Mouse (Mus musculus): ENCODE results near the gene Tff1. TPM values are rescaled to one million over a fixed set of nuclear protein-coding genes. Genes with fewer than 3 reads are reported as not detected.

The Tff1 gene
- total and polyA plus RNA-seq, 3 experiments, result not detected

- Histone ChIP-seq H3K27ac (no peak overlapping the region), H3K27me3 (ENCODE audit: control insufficient read depth, insufficient read depth, low read length) (no peaks in the 10 kb centered on the region), H3K4me3 (no peak overlapping the region), H3K79me2 (replicated peaks; ENCODE audit: control insufficient read depth, insufficient read depth, low read length) (no peaks in the 10 kb centered on the region), H3K9ac (ENCODE audit: low read depth, low read length) (no peak overlapping the region), H3K36me3 (ENCODE audit: control insufficient read depth, insufficient read depth, low read length) (no peaks in the 10 kb centered on the region), H3K4me1 (ENCODE audit: control insufficient read depth, insufficient read depth, low read length) (no peaks in the 10 kb centered on the region; the same call in 1 of the 2 replicates)
- intact Hi-C loops (cut with DNase I), result no loop called here
- no peak for DNase-seq
- 62% methylated on average over 5 of the region's 5 CpGs for WGBS
- TF ChIP-seq CTCF (IDR thresholded peaks at IDR 0.05) (no peak), EP300 (IDR thresholded peaks at IDR 0.05; ENCODE audit: insufficient read depth, low read depth, low read length) (no peak)
Observed at GRCm38 (mm10) chr17:31152512-31152911, 12.6 kb downstream of the Tff1 start.

GRCm38 (mm10) chr17:31145998-31146397, 19.1 kb downstream of the Tff1 start:
- 67% methylated on average over 9 of the region's 9 CpGs for WGBS

GRCm38 (mm10) chr17:31144040-31145037, 20.7 kb downstream of the Tff1 start, which contains the start of gene Tff2:
Tff2 (minus strand) TSS chr17:31144282.
- TF ChIP-seq EP300 (IDR thresholded peaks at IDR 0.05; ENCODE audit: insufficient read depth, low read depth, low read length), result no peak
- DNase-seq, result no peak
- Histone ChIP-seq H3K27ac (no peak within 1 kb of the TSS), H3K9ac (ENCODE audit: low read depth, low read length) (no peak within 1 kb of the TSS), H3K36me3 (ENCODE audit: control insufficient read depth, insufficient read depth, low read length) (no peaks in the 10 kb centered on the region), H3K4me1 (ENCODE audit: control insufficient read depth, insufficient read depth, low read length) (no peaks in the 10 kb centered on the region), H3K79me2 (replicated peaks; ENCODE audit: control insufficient read depth, insufficient read depth, low read length) (no peaks in the 10 kb centered on the region), H3K27me3 (ENCODE audit: control insufficient read depth, insufficient read depth, low read length) (no peaks in the 10 kb centered on the region), H3K4me3 (no peak within 1 kb of the TSS)
- intact Hi-C loops (cut with DNase I), result no loop called here
- WGBS, result 64% methylated on average over 15 of the region's 15 CpGs

More at GRCm38 (mm10) chr17:31145998-31146397, 19.1 kb downstream of the Tff1 start:
- H3K27me3 ChIP-seq (ENCODE audit: control insufficient read depth, insufficient read depth, low read length), result no peaks in the 10 kb centered on the region
- intact Hi-C loops (cut with DNase I), result no loop called here
- no peak for DNase-seq
- no peak for TF ChIP-seq CTCF (IDR thresholded peaks at IDR 0.05)
- TF ChIP-seq POLR2A (IDR thresholded peaks at IDR 0.05; ENCODE audit: insufficient read depth, low read depth, low read length), result no peak
- TF ChIP-seq EP300 (IDR thresholded peaks at IDR 0.05; ENCODE audit: insufficient read depth, low read depth, low read length), result no peak
- H3K9ac ChIP-seq (ENCODE audit: low read depth, low read length), result no peak overlapping the region
- no peak overlapping the region for H3K4me3 ChIP-seq
- no peaks in the 10 kb centered on the region for H3K4me1 ChIP-seq (ENCODE audit: control insufficient read depth, insufficient read depth, low read length)
- no peaks in the 10 kb centered on the region for H3K79me2 ChIP-seq (replicated peaks; ENCODE audit: control insufficient read depth, insufficient read depth, low read length)
- H3K27ac ChIP-seq, result no peak overlapping the region
- H3K36me3 ChIP-seq (ENCODE audit: control insufficient read depth, insufficient read depth, low read length), result no peaks in the 10 kb centered on the region

DNA sequence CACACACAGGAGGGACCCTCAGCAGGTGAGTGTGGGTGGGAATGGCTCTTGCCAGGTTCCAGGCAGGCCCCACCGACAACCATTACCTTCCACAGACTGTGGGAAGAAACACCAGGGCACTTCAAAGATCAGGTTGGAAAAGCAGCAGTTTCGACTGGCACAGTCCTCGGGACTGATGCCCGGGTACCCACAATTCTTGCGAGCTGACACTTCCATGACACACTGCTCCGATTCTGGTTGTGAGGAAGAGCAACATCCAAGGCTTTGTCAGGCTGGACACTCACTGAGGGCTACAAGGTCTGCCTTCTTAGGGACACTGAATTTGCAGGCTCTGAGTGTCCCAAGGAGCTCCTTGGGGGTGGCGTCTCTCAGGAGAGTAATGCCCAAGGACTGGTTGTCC, 23.0 kb downstream of the Tff1 start:
- intact Hi-C loops (cut with DNase I), result no loop called here
- no peaks in the 10 kb centered on the region for H3K27me3 ChIP-seq (ENCODE audit: control insufficient read depth, insufficient read depth, low read length)
- no peaks in the 10 kb centered on the region for H3K79me2 ChIP-seq (replicated peaks; ENCODE audit: control insufficient read depth, insufficient read depth, low read length)
- no peak for TF ChIP-seq EP300 (IDR thresholded peaks at IDR 0.05; ENCODE audit: insufficient read depth, low read depth, low read length)
- TF ChIP-seq POLR2A (IDR thresholded peaks at IDR 0.05; ENCODE audit: insufficient read depth, low read depth, low read length), result no peak
- no peak for TF ChIP-seq CTCF (IDR thresholded peaks at IDR 0.05)
- 90% methylated on average over 7 of the region's 7 CpGs for WGBS
- no peak overlapping the region for H3K27ac ChIP-seq
- no peak overlapping the region for H3K4me3 ChIP-seq
- H3K9ac ChIP-seq (ENCODE audit: low read depth, low read length), result no peak overlapping the region
- H3K4me1 ChIP-seq (ENCODE audit: control insufficient read depth, insufficient read depth, low read length), result no peaks in the 10 kb centered on the region
- no peak for DNase-seq
- no peaks in the 10 kb centered on the region for H3K36me3 ChIP-seq (ENCODE audit: control insufficient read depth, insufficient read depth, low read length)

GRCm38 (mm10) chr17:31138398-31138797, 26.7 kb downstream of the Tff1 start:
- DNase-seq, result peak; percentile 37 to 41
- Histone ChIP-seq H3K36me3 (ENCODE audit: control insufficient read depth, insufficient read depth, low read length) (no peaks in the 10 kb centered on the region), H3K27ac (no peak overlapping the region), H3K27me3 (ENCODE audit: control insufficient read depth, insufficient read depth, low read length) (no peaks in the 10 kb centered on the region), H3K4me3 (no peak overlapping the region), H3K79me2 (replicated peaks; ENCODE audit: control insufficient read depth, insufficient read depth, low read length) (no peaks in the 10 kb centered on the region), H3K4me1 (ENCODE audit: control insufficient read depth, insufficient read depth, low read length) (no peaks in the 10 kb centered on the region), H3K9ac (ENCODE audit: low read depth, low read length) (no peak overlapping the region)
- intact Hi-C loops (cut with DNase I), result loop anchor here (1.0 to 10.0 kb wide), 3 partner anchors 49 to 204 kb away; partner anchors contain the start of gene Rsph1
- no peak for TF ChIP-seq POLR2A (IDR thresholded peaks at IDR 0.05; ENCODE audit: insufficient read depth, low read depth, low read length)
- TF ChIP-seq CTCF (IDR thresholded peaks at IDR 0.05), result peak; percentile 90
- 14% methylated on average over 5 of the region's 5 CpGs for WGBS

DNA sequence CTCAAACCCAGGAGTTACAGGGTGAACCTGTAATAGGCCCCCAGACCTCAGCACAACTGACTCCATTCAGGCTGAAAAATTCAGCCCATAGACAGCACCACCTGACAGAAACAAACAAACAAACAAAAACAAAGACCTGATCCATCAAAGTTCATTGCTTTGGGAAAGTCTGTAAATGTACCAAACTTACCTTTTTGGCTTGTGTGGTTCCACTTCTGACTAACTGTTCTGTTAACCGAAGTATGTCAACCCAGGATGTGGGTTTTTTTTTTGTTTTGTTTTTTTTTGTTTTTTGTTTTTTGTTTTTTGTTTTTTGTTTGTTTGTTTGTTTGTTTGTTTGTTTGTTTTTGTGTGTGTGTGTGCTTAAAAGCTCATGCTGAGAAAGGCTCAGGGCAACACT, 28.3 kb downstream of the Tff1 start:
- Histone ChIP-seq H3K4me3 (no peak overlapping the region), H3K79me2 (replicated peaks; ENCODE audit: control insufficient read depth, insufficient read depth, low read length) (no peaks in the 10 kb centered on the region), H3K36me3 (ENCODE audit: control insufficient read depth, insufficient read depth, low read length) (no peaks in the 10 kb centered on the region), H3K9ac (ENCODE audit: low read depth, low read length) (no peak overlapping the region), H3K27me3 (ENCODE audit: control insufficient read depth, insufficient read depth, low read length) (no peaks in the 10 kb centered on the region), H3K27ac (no peak overlapping the region), H3K4me1 (ENCODE audit: control insufficient read depth, insufficient read depth, low read length) (no peaks in the 10 kb centered on the region)
- WGBS, result 70% methylated on average over 1 of the region's 1 CpGs
- DNase-seq, result no peak
- intact Hi-C loops (cut with DNase I), result loop anchor here (5.0 to 10.0 kb wide), 2 partner anchors 138 to 205 kb away; partner anchors contain the start of gene Rsph1
- TF ChIP-seq EP300 (IDR thresholded peaks at IDR 0.05; ENCODE audit: insufficient read depth, low read depth, low read length) (no peak), POLR2A (IDR thresholded peaks at IDR 0.05; ENCODE audit: insufficient read depth, low read depth, low read length) (no peak), CTCF (IDR thresholded peaks at IDR 0.05) (no peak)

Data from heart, adult 2 months (tissue).